Mouse (Mus musculus): Measurements from ENCODE around the gene Zfhx3.

Gene Zfhx3

DNA sequence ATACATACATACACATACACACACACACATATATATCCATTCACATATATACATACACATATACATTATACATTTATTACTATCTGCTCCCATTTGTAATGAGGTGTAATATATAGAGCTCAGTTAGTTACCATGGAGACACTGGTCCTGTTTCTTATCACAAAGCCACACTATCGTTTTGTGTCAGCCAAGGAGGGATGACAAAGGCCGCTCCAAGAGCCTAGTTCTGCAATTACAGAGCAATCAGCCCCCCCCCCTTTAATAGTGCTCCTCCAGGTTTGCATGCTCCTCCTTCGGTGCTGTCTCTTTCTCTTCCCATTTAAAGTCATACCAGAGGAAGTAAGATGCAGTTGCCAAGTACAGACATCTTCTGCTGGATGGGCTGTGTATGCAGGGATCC lies 1054.9 kb downstream of the Zfhx3 start:
- no peak for DNase-seq (ENCODE audit: low spot score)

- no peak for DNase-seq (ENCODE audit: low spot score)
Measured at GRCm38 (mm10) chr8:108999297-109000249, 1057.1 kb downstream of the Zfhx3 start.

DNA sequence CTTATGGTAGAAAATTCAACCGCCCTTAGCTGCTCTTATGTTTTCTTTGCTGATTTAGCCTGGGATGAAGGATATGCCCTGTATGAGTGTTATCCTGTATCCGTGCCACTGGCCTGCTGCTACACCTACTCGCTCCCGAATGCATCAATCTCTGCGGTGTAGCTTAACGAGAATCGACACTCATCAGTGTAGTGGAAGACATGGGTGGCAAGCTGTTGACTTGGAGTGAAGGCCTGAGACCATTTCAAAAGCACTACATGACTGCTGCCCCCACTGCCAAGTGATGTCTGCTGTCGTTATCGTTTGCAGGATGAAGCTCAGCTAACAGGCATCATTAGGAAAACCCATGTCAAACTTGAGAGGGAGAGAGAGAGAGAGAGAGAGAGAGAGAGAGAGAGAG lies 1058.6 kb downstream of the Zfhx3 start:
- DNase-seq (ENCODE audit: low spot score): no peak

DNA sequence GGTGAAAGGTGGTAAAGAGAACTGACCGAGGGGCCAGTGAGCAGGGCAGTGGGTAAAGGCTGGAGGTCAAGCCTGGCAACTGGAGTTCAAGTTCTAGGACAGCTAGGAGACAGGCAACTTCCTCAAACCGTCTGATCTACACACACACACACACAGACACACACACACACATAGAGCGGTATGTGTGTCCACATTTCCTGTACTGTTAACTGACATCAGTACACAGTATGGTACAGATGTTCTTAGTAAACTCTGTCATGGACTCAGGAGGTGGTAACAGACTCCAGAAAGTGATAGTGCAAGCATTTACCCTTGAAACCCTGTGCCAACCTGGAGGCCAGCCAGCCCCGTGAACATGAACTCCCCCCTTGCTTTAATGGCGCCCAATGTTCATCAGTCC lies 1059.5 kb downstream of the Zfhx3 start:
- DNase-seq (ENCODE audit: low spot score): no peak

DNA sequence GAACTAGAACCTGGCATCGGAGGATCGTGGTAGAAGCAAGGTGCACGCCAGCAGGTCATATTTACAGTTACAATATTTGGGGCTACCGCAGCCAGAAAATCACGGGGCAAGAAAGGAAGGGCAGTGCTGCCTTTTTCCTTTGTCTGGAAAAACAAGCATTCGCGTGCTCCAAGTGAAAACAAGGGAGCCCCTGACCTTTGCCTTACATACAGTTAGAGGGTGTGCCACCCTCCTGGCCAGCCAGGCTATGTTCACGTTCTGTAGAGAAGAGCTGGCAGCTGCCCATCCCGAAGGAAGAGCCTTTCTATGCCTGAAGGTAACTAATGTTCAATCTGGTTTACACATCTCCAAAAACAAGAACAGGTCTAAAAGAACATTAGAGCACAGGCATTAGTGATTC lies 1064.5 kb downstream of the Zfhx3 start:
- DNase-seq (ENCODE audit: low spot score): no peak

Data from T-cell, adult 2 months (primary cell).